Comparison of ENCODE assay signal across 13 mouse cellular contexts in genomic region chr3:131631318-131631870, GRCm38 (mm10).
A peak's percentile ranks its signal among the peaks of the same experiment; 100 is the strongest.
DNase-seq lines count a peak whose midpoint lies in the region; ATAC-seq and TF ChIP-seq lines count a peak whose summit lies in the region.
"Had no signal": no experiment of that assay in that cellular context is flagged by ENCODE, and none has a peak within 500 bp of the region (broad histone marks: within the 10 kb centered on the region; RNA-seq: fewer than 3 reads in every experiment).

No protein-coding gene starts in this region.

- 70% methylated on average over 16 of the region's 16 CpGs for WGBS in forebrain, postnatal 0 days
- 91% methylated on average over 16 of the region's 16 CpGs for WGBS in forebrain, embryonic 14.5 days

- H3K27ac ChIP-seq in forebrain, postnatal 0 days (ENCODE audit: low read depth, low read length) = no peak overlapping the region
- H3K27ac ChIP-seq in forebrain, embryonic 14.5 days (ENCODE audit: low read depth, low read length) = no peak overlapping the region
- H3K27ac ChIP-seq: embryonic facial prominence, embryonic 12.5 days; limb, embryonic 13.5 days had no signal

- DNase-seq in forebrain, postnatal 0 days = peak; percentile 33
- DNase-seq in forebrain, embryonic 14.5 days (ENCODE audit: low spot score) = no peak
- peak; percentile 11 for DNase-seq in lung, postnatal 10 days
- no peak for DNase-seq in lung, postnatal 4 days
- DNase-seq in cerebellum, adult 9-10 months = peak; percentile 92
- peak; percentile 79 for DNase-seq in gonadal fat pad, adult 2 months (ENCODE audit: low read depth)
- no peak for DNase-seq in left cerebral cortex, adult 18-20 months (ENCODE audit: low spot score in 2 of 2)
- DNase-seq: thymus, postnatal 4 days had no signal

- no peak overlapping the region for H3K4me3 ChIP-seq in forebrain, postnatal 0 days (ENCODE audit: low read depth, low read length)
- no peak overlapping the region for H3K4me3 ChIP-seq in forebrain, embryonic 14.5 days (ENCODE audit: low read depth, low read length)
- H3K4me3 ChIP-seq: embryonic facial prominence, embryonic 12.5 days; limb, embryonic 13.5 days had no signal

- no peaks in the 10 kb centered on the region for H3K4me1 ChIP-seq in forebrain, postnatal 0 days (ENCODE audit: insufficient read depth)
- H3K4me1 ChIP-seq in forebrain, embryonic 14.5 days (ENCODE audit: control insufficient read depth, insufficient read depth, low read length) = no peaks in the 10 kb centered on the region

- H3K9ac ChIP-seq in forebrain, postnatal 0 days = no peak overlapping the region
- no peak overlapping the region for H3K9ac ChIP-seq in forebrain, embryonic 14.5 days (ENCODE audit: low read length)
- H3K9ac ChIP-seq: embryonic facial prominence, embryonic 12.5 days; limb, embryonic 13.5 days had no signal

- no peak overlapping the region for H3K4me2 ChIP-seq in forebrain, postnatal 0 days (ENCODE audit: low read depth)
- H3K4me2 ChIP-seq in forebrain, embryonic 14.5 days (ENCODE audit: low read length) = no peak overlapping the region
- H3K4me2 ChIP-seq: embryonic facial prominence, embryonic 12.5 days; limb, embryonic 13.5 days had no signal

- no peaks in the 10 kb centered on the region for H3K27me3 ChIP-seq in forebrain, postnatal 0 days (ENCODE audit: insufficient read depth, low read length)
- H3K27me3 ChIP-seq in forebrain, embryonic 14.5 days (replicated peaks; ENCODE audit: control insufficient read depth, insufficient read depth, low read length) = no peaks in the 10 kb centered on the region
- H3K27me3 ChIP-seq: embryonic facial prominence, embryonic 12.5 days; limb, embryonic 13.5 days; Patski had no signal

- no peaks in the 10 kb centered on the region for H3K9me3 ChIP-seq in forebrain, postnatal 0 days (ENCODE audit: low read length)
- H3K9me3 ChIP-seq in forebrain, embryonic 14.5 days (replicated peaks; ENCODE audit: control insufficient read depth, low read length) = no peaks in the 10 kb centered on the region
- H3K9me3 ChIP-seq: embryonic facial prominence, embryonic 12.5 days; limb, embryonic 13.5 days had no signal

- H3K36me3 ChIP-seq in forebrain, postnatal 0 days (ENCODE audit: insufficient read depth) = peaks cover 29% of the 10 kb centered on the region
- H3K36me3 ChIP-seq in forebrain, embryonic 14.5 days (ENCODE audit: control insufficient read depth, insufficient read depth, low read length) = peaks cover 36% of the 10 kb centered on the region

- ATAC-seq in forebrain, postnatal 0 days = peak; percentile 76
- no peak for ATAC-seq in forebrain, embryonic 14.5 days
- no peak for ATAC-seq in megakaryocyte, adult 5-6 weeks (ENCODE audit: poor library complexity, severe bottlenecking)
- ATAC-seq: inflammation-experienced regulatory T-cells, adult 6 months; Patski had no signal

- no peak for TF ChIP-seq CTCF in forebrain, postnatal 0 days (IDR thresholded peaks at IDR 0.05; ENCODE audit: low read depth)

Comparison
In these comparisons a context has a peak if more than half of its experiments do, and no peak if none do; other contexts are left out.
1. DNase-seq: peak in forebrain, postnatal 0 days (single experiment), lung, postnatal 10 days (single experiment), cerebellum, adult 9-10 months (single experiment) and gonadal fat pad, adult 2 months (single experiment); none in forebrain, embryonic 14.5 days (single experiment), lung, postnatal 4 days (0 of 2) and left cerebral cortex, adult 18-20 months (0 of 2).